Mouse (Mus musculus): ENCODE measurements at regions not wholly inside any gene's neighbourhood (a gene's known extent, or its start where the extent isn't known, plus 50 kb on each side); places are given as distances from the start of the nearest gene placed in this dataset.

- TF ChIP-seq CTCF (IDR thresholded peaks at IDR 0.05; ENCODE audit: low read depth, low read length) (no peak), POLR2AphosphoS5 (IDR thresholded peaks at IDR 0.05; ENCODE audit: insufficient replicate concordance, low read depth, low read length) (no peak), GATA1 (IDR thresholded peaks at IDR 0.05; ENCODE audit: borderline replicate concordance, low read length) (no peak), TAL1 (conservative IDR thresholded peaks at IDR 0.05; ENCODE audit: low read depth, low read length) (no peak), GATA2 (IDR thresholded peaks at IDR 0.05; ENCODE audit: borderline replicate concordance, low read depth, low read length) (no peak)
Measured at GRCm38 (mm10) chr14:100444848-100445247, 160.4 kb upstream of the Klf12 start.
